Mouse (Mus musculus): ENCODE measurements around the gene Pars2. TPM values are rescaled to one million over a fixed set of nuclear protein-coding genes. Genes with fewer than 3 reads are reported as not detected.

Pars2 gene
- polyA plus RNA-seq (2012; rRNA removed), result 9.6 and 10.6 TPM in 2 replicates

- H3K4me3 ChIP-seq (ENCODE audit: insufficient read depth, low read depth, low read length), result peak within 1 kb of the TSS; percentile 91
- H3K27ac ChIP-seq (ENCODE audit: insufficient read depth, low read depth, low read length), result peak within 1 kb of the TSS; percentile 49; the same call in 1 of the 2 replicates
- peak; percentile 98 for DNase-seq
- no peaks in the 10 kb centered on the region for H3K36me3 ChIP-seq (ENCODE audit: control insufficient read depth, insufficient read depth, low read length)
- TF ChIP-seq CTCF (conservative IDR thresholded peaks at IDR 0.05; ENCODE audit: insufficient read depth, insufficient read length, low read depth, low read length) (no peak), POLR2A (IDR thresholded peaks at IDR 0.05; ENCODE audit: low read depth, low read length) (peak; percentile 32)
- peaks cover 3% of the 10 kb centered on the region; the same call in 1 of the 2 replicates for H3K4me1 ChIP-seq (ENCODE audit: control insufficient read depth, insufficient read depth, low read length)
- H3K27me3 ChIP-seq (replicated peaks; ENCODE audit: control insufficient read depth, insufficient read depth, low read length), result no peaks in the 10 kb centered on the region
- WGBS, result 2% methylated on average over 40 of the region's 40 CpGs
Measured at GRCm38 (mm10) chr4:106650833-106651527, at the start of gene Pars2. Pars2 (plus strand) TSS chr4:106651069.

DNA sequence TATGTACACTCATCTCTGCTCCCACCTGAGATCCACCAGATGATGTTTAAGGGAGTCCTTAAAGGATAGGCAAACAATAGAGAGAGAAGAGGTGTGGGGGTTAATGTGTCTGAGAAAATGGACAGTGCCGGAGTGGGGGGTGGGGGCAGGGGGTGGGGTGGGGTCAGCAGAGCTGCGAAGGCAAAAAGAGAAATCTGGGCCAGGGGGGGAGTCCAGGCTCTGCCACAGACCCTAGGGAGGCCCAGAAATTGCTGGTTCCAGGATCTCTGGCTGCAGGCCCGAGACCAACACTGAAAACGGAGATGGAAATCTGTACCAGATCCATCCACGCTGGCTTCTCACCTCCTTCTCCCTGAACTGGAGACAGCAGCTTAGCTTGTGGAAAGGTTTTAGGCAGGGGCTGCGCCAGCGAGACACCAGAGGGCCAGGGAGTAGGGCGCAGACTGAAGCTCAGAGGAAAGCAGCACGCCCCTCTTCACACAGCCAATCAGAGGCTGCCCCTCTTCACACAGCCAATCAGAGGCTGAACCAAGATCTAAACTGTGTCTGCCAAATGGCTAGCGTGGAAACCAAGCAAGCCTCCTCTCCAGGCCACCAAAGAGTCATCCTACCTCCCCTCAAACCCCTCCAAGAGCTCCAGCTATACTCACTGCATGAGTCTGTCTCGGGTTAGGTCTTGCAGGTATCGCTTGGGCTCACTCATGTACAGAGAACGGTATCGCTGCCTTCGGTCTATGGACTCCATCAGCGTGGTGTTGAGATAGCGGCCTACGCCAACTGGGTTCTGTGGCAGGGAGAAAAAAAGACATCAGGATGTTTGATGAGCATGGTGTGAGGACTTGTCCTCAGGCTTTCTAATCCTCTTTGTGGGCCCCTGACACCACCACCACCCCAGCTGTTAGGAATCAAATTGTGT is 44.0 kb upstream of the Pars2 start:
- no peaks in the 10 kb centered on the region for H3K27me3 ChIP-seq (replicated peaks; ENCODE audit: control insufficient read depth, insufficient read depth, low read length)
- no peaks in the 10 kb centered on the region for H3K4me1 ChIP-seq (ENCODE audit: control insufficient read depth, insufficient read depth, low read length)
- no peak overlapping the region for H3K27ac ChIP-seq (ENCODE audit: insufficient read depth, low read depth, low read length)
- H3K4me3 ChIP-seq (ENCODE audit: insufficient read depth, low read depth, low read length), result no peak overlapping the region
- WGBS, result 58% methylated on average over 18 of the region's 18 CpGs
- H3K36me3 ChIP-seq (ENCODE audit: control insufficient read depth, insufficient read depth, low read length), result no peaks in the 10 kb centered on the region
- no peak for TF ChIP-seq CTCF (conservative IDR thresholded peaks at IDR 0.05; ENCODE audit: insufficient read depth, insufficient read length, low read depth, low read length)
- TF ChIP-seq POLR2A (IDR thresholded peaks at IDR 0.05; ENCODE audit: low read depth, low read length), result no peak
- DNase-seq, result no peak

DNA sequence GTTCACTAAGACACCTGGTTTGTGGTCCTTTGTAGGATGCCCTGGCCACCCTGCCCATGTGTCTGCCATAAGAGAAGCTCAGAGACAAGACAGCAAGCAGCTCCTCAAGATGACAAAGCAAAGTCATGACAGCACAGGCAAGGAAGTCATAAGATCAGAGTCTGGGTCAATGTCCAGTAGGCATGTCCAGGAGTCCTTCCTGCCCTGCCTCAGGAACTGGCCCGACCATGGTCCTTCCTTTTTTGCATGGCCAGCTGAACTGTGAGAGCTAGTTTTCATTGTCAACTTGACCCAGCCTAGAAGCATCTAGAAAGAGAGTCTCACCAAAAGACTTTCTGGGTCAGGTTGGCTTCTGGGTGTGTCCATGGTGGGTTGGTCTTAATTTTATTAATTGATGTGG is 43.0 kb upstream of the Pars2 start:
- H3K4me1 ChIP-seq (ENCODE audit: control insufficient read depth, insufficient read depth, low read length), result no peaks in the 10 kb centered on the region
- H3K27ac ChIP-seq (ENCODE audit: insufficient read depth, low read depth, low read length), result no peak overlapping the region
- no peaks in the 10 kb centered on the region for H3K36me3 ChIP-seq (ENCODE audit: control insufficient read depth, insufficient read depth, low read length)
- WGBS, result 61% methylated on average over 1 of the region's 1 CpGs
- TF ChIP-seq POLR2A (IDR thresholded peaks at IDR 0.05; ENCODE audit: low read depth, low read length) (no peak), CTCF (conservative IDR thresholded peaks at IDR 0.05; ENCODE audit: insufficient read depth, insufficient read length, low read depth, low read length) (no peak)
- no peaks in the 10 kb centered on the region for H3K27me3 ChIP-seq (replicated peaks; ENCODE audit: control insufficient read depth, insufficient read depth, low read length)
- DNase-seq, result peak; percentile 79
- H3K4me3 ChIP-seq (ENCODE audit: insufficient read depth, low read depth, low read length), result no peak overlapping the region

GRCm38 (mm10) chr4:106613105-106613504 is 37.8 kb upstream of the Pars2 start:
- TF ChIP-seq CTCF (conservative IDR thresholded peaks at IDR 0.05; ENCODE audit: insufficient read depth, insufficient read length, low read depth, low read length) (no peak), POLR2A (IDR thresholded peaks at IDR 0.05; ENCODE audit: low read depth, low read length) (no peak)
- no peaks in the 10 kb centered on the region for H3K4me1 ChIP-seq (ENCODE audit: control insufficient read depth, insufficient read depth, low read length)
- H3K36me3 ChIP-seq (ENCODE audit: control insufficient read depth, insufficient read depth, low read length), result no peaks in the 10 kb centered on the region
- H3K27me3 ChIP-seq (replicated peaks; ENCODE audit: control insufficient read depth, insufficient read depth, low read length), result no peaks in the 10 kb centered on the region
- DNase-seq, result no peak
- H3K27ac ChIP-seq (ENCODE audit: insufficient read depth, low read depth, low read length), result no peak overlapping the region
- H3K4me3 ChIP-seq (ENCODE audit: insufficient read depth, low read depth, low read length), result no peak overlapping the region
- 67% methylated on average over 8 of the region's 8 CpGs for whole genome bisulfite sequencing

DNA sequence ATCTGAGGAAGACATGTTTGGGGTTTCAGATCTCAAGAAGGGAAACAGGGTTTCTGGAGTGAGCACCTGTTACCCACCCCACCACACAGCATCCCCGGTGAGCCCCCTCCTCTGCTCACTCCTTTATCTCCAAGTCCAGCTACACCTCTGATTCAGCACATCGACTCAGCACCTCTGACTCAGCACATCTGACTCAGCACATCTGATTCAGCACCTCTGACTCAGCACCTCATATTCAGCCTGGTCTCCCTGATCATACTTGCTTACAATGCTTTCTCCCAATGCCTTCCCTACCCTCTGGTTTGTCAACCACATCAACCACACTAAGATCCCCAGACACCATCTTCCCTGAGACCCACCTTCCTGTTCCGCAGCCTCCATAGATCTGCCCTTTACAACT is 37.3 kb upstream of the Pars2 start:
- Histone ChIP-seq H3K4me1 (ENCODE audit: control insufficient read depth, insufficient read depth, low read length) (no peaks in the 10 kb centered on the region), H3K27ac (ENCODE audit: insufficient read depth, low read depth, low read length) (no peak overlapping the region), H3K36me3 (ENCODE audit: control insufficient read depth, insufficient read depth, low read length) (no peaks in the 10 kb centered on the region), H3K27me3 (replicated peaks; ENCODE audit: control insufficient read depth, insufficient read depth, low read length) (no peaks in the 10 kb centered on the region), H3K4me3 (ENCODE audit: insufficient read depth, low read depth, low read length) (no peak overlapping the region)
- 61% methylated on average over 3 of the region's 3 CpGs for WGBS
- DNase-seq, result no peak
- TF ChIP-seq CTCF (conservative IDR thresholded peaks at IDR 0.05; ENCODE audit: insufficient read depth, insufficient read length, low read depth, low read length) (no peak), POLR2A (IDR thresholded peaks at IDR 0.05; ENCODE audit: low read depth, low read length) (no peak)

DNA sequence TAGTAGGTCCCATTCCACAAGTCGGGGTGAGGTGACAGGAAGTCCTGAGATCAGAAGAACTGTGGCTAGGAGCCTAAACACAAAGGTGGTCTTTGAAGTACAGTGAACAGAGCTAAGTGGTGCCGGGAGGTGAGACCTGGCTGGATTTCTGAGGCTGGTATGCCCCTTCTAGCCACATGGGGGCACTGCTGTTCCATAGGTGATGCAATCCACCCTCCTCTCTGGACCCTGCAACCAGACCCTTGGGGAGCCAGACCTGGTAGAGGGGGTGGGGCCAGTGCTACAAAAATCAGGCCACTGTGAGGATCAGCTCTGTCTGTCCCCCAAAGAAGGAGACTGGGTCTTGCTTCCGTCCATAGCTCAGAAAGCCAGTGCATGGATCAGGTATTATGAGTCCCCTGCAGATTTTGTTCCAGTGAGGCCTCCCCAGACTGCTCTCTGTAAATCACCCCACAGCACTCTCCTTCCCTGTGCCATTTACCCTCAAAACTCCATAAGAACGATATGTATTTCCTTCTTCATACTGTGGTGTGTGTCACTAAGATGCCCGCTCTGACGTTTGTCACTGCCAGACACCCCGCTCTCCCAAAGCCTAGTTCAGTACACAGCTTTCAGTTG is 36.6 kb upstream of the Pars2 start:
- Histone ChIP-seq H3K27ac (ENCODE audit: insufficient read depth, low read depth, low read length) (no peak overlapping the region), H3K4me3 (ENCODE audit: insufficient read depth, low read depth, low read length) (no peak overlapping the region), H3K36me3 (ENCODE audit: control insufficient read depth, insufficient read depth, low read length) (no peaks in the 10 kb centered on the region), H3K27me3 (replicated peaks; ENCODE audit: control insufficient read depth, insufficient read depth, low read length) (no peaks in the 10 kb centered on the region), H3K4me1 (ENCODE audit: control insufficient read depth, insufficient read depth, low read length) (peaks cover 5% of the 10 kb centered on the region; the same call in 1 of the 2 replicates)
- peak; percentile 65 for DNase-seq
- WGBS, result 54% methylated on average over 7 of the region's 7 CpGs
- TF ChIP-seq CTCF (conservative IDR thresholded peaks at IDR 0.05; ENCODE audit: insufficient read depth, insufficient read length, low read depth, low read length) (peak; percentile 96), POLR2A (IDR thresholded peaks at IDR 0.05; ENCODE audit: low read depth, low read length) (no peak)

All from kidney, adult 2 months (tissue).